Mouse (Mus musculus): Measurements from ENCODE around the gene H2-Q4. TPM values are rescaled to one million over a fixed set of nuclear protein-coding genes. Genes with fewer than 3 reads are reported as not detected.

The H2-Q4 gene
- polyA plus RNA-seq, 1 experiment from 2014 or later: 2.7 TPM

Other genes starting within 250 kb of the H2-Q4 start
- 0.17 TPM in 1 of 2 replicates, not detected in the other for gene Apom, start 247.6 kb upstream of the H2-Q4 start, polyA plus RNA-seq (2015; fragmentation: Nextera tagmentation; extraction: Ambion mirVana)
- 57.8 TPM in 2 replicates for gene Bag6, start 244.4 kb upstream of the H2-Q4 start, polyA plus RNA-seq (2015; fragmentation: Nextera tagmentation; extraction: Ambion mirVana)
- 179 and 198 TPM in 2 replicates for gene Prrc2a, start 214.7 kb upstream of the H2-Q4 start, polyA plus RNA-seq (2015; fragmentation: Nextera tagmentation; extraction: Ambion mirVana)
- 15.5 and 17.5 TPM in 2 replicates for gene Aif1, start 203.5 kb upstream of the H2-Q4 start, polyA plus RNA-seq (2015; fragmentation: Nextera tagmentation; extraction: Ambion mirVana)
- gene Lst1, start 191.2 kb upstream of the H2-Q4 start, polyA plus RNA-seq (2015; fragmentation: Nextera tagmentation; extraction: Ambion mirVana): 27.2 and 27.4 TPM in 2 replicates
- gene Ltb, start 185.2 kb upstream of the H2-Q4 start, polyA plus RNA-seq (2015; fragmentation: Nextera tagmentation; extraction: Ambion mirVana): 2.3 and 2.9 TPM in 2 replicates
- 0.47 and 0.76 TPM in 2 replicates for gene Tnf, start 177.6 kb upstream of the H2-Q4 start, polyA plus RNA-seq (2015; fragmentation: Nextera tagmentation; extraction: Ambion mirVana)
- gene Lta, start 174.3 kb upstream of the H2-Q4 start, polyA plus RNA-seq (2015; fragmentation: Nextera tagmentation; extraction: Ambion mirVana): 0.27 and 0.32 TPM in 2 replicates
- 0.57 TPM in 1 of 2 replicates, not detected in the other for gene Gm16181, start 158.8 kb upstream of the H2-Q4 start, polyA plus RNA-seq (2015; fragmentation: Nextera tagmentation; extraction: Ambion mirVana)
- 4.1 and 4.4 TPM in 2 replicates for gene Atp6v1g2, start 146.0 kb upstream of the H2-Q4 start, polyA plus RNA-seq (2015; fragmentation: Nextera tagmentation; extraction: Ambion mirVana)
- 11.8 and 12.7 TPM in 2 replicates for gene Nfkbil1, start 143.8 kb upstream of the H2-Q4 start, polyA plus RNA-seq (2015; fragmentation: Nextera tagmentation; extraction: Ambion mirVana)
- 406 and 413 TPM in 2 replicates for gene Ddx39b, start 137.9 kb upstream of the H2-Q4 start, polyA plus RNA-seq (2015; fragmentation: Nextera tagmentation; extraction: Ambion mirVana)
- gene H2-D1, start 116.9 kb upstream of the H2-Q4 start, polyA plus RNA-seq (2015; fragmentation: Nextera tagmentation; extraction: Ambion mirVana): 81.6 and 82.0 TPM in 2 replicates
- gene H2-Q1, start 59.2 kb upstream of the H2-Q4 start, polyA plus RNA-seq (2015; fragmentation: Nextera tagmentation; extraction: Ambion mirVana): not detected in 2 replicates
- 0.47 TPM in 1 of 2 replicates, not detected in the other for gene H2-Q2, start 37.4 kb upstream of the H2-Q4 start, polyA plus RNA-seq (2015; fragmentation: Nextera tagmentation; extraction: Ambion mirVana)
- 0.14 and 0.28 TPM in 2 replicates for gene H2-Q6, start 45.2 kb downstream of the H2-Q4 start, polyA plus RNA-seq (2015; fragmentation: Nextera tagmentation; extraction: Ambion mirVana)
- gene H2-Q7, start 59.5 kb downstream of the H2-Q4 start, polyA plus RNA-seq (2015; fragmentation: Nextera tagmentation; extraction: Ambion mirVana): 2.0 and 2.2 TPM in 2 replicates
- 0.73 and 0.93 TPM in 2 replicates for gene H2-Q10, start 90.5 kb downstream of the H2-Q4 start, polyA plus RNA-seq (2015; fragmentation: Nextera tagmentation; extraction: Ambion mirVana)
- not detected in 2 replicates for gene Pou5f1, start 126.4 kb downstream of the H2-Q4 start, polyA plus RNA-seq (2015; fragmentation: Nextera tagmentation; extraction: Ambion mirVana)
- 86.0 and 86.2 TPM in 2 replicates for gene Tcf19, start 137.2 kb downstream of the H2-Q4 start, polyA plus RNA-seq (2015; fragmentation: Nextera tagmentation; extraction: Ambion mirVana)
- gene Cchcr1, start 137.5 kb downstream of the H2-Q4 start, polyA plus RNA-seq (2015; fragmentation: Nextera tagmentation; extraction: Ambion mirVana): 18.3 and 20.7 TPM in 2 replicates
- 20.4 and 22.7 TPM in 2 replicates for gene Psors1c2, start 153.6 kb downstream of the H2-Q4 start, polyA plus RNA-seq (2015; fragmentation: Nextera tagmentation; extraction: Ambion mirVana)
- gene Cdsn, start 172.5 kb downstream of the H2-Q4 start, polyA plus RNA-seq (2015; fragmentation: Nextera tagmentation; extraction: Ambion mirVana): 12.1 and 12.5 TPM in 2 replicates
- 21.5 and 39.7 TPM in 2 replicates for gene 2300002M23Rik, start 187.8 kb downstream of the H2-Q4 start, polyA plus RNA-seq (2015; fragmentation: Nextera tagmentation; extraction: Ambion mirVana)
- 0.25 and 0.81 TPM in 2 replicates for gene Sfta2, start 221.9 kb downstream of the H2-Q4 start, polyA plus RNA-seq (2015; fragmentation: Nextera tagmentation; extraction: Ambion mirVana)
- 0.17 TPM in 1 of 2 replicates, not detected in the other for gene Gm9573, start 247.0 kb downstream of the H2-Q4 start, polyA plus RNA-seq (2015; fragmentation: Nextera tagmentation; extraction: Ambion mirVana)

Measured in embryonic facial prominence, embryonic 15.5 days (tissue).